In the genomic region with DNA sequence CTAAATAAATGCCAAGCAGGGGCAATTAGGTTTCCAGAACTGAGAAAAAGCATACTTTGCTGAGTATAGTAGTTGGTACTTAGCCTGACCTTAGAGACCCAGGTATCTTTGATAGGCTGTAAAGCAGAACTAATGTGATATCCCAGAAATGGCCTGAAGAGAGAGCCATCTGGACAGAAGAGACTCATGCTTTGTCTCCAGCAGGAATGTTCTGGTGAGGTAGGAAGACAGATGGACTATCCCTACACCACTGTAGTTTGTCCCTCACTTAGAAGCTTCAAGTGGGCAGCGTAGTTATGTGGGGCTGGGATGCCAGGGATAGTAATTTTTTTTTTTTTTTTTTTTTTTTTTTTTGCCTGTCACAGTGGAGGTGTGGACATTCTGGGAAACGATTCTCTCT, we compare ENCODE assay signal across 19 mouse cellular contexts. TPM values are rescaled to one million over a fixed set of nuclear protein-coding genes. Genes with fewer than 3 reads are reported as not detected.
DNase-seq lines count a peak whose midpoint lies in the region; TF ChIP-seq lines count a peak whose summit lies in the region.
"Had no signal": no experiment of that assay in that cellular context is flagged by ENCODE, and none has a peak within 500 bp of the region (broad histone marks: within the 10 kb centered on the region; RNA-seq: fewer than 3 reads in every experiment).

No protein-coding gene starts in this region.

- peak overlapping the region; percentile 59; the same call in 1 of the 2 replicates for H3K27ac ChIP-seq in cerebellum, adult 2 months (ENCODE audit: insufficient read depth, low read length)
- H3K27ac ChIP-seq: gastrocnemius, adult 2 months; heart, embryonic 13.5 days; hindbrain, embryonic 14.5 days; intestine, embryonic 15.5 days; kidney, embryonic 15.5 days; midbrain, embryonic 15.5 days; neural tube, embryonic 15.5 days; stomach, postnatal 0 days had no signal

- peak; percentile 13 to 25 for DNase-seq in left cerebral cortex, postnatal 14 days (ENCODE audit: low spot score in 2 of 2)
- DNase-seq in left cerebral cortex, postnatal 10 days (ENCODE audit: extremely low spot score in 1 of 2, low spot score in 2 of 2), result no peak
- DNase-seq in brain, embryonic 14.5 days (ENCODE audit: low read depth), result peak; percentile 6
- DNase-seq in cerebellum, adult 2 months, result peak; percentile 38 to 83
- peak; percentile 13 to 49 for DNase-seq in cerebellum, postnatal 36 days
- DNase-seq in kidney, postnatal 36 days, result no peak
- no peak for DNase-seq in lung, postnatal 10 days
- DNase-seq: gastrocnemius, adult 2 months; left cerebral cortex, postnatal 4 days; liver; lung, postnatal 14 days had no signal

- H3K4me3 ChIP-seq in cerebellum, adult 2 months (replicated peaks; ENCODE audit: insufficient read depth, low read depth, low read length), result no peak overlapping the region
- H3K4me3 ChIP-seq: gastrocnemius, adult 2 months; heart, embryonic 13.5 days; intestine, embryonic 15.5 days; kidney, embryonic 15.5 days; megakaryocyte, embryonic 14.5 days; midbrain, embryonic 15.5 days; neural tube, embryonic 15.5 days had no signal

- TF ChIP-seq POLR2A in brain, embryonic 14.5 days (IDR thresholded peaks at IDR 0.05; ENCODE audit: borderline replicate concordance, extremely low read depth, insufficient read depth, insufficient read length, poor library complexity, severe bottlenecking), result no peak
- TF ChIP-seq POLR2A in cerebellum, adult 2 months (IDR thresholded peaks at IDR 0.05; ENCODE audit: borderline replicate concordance, insufficient read depth, low read length), result no peak

- peaks cover 8% of the 10 kb centered on the region; the same call in 1 of the 2 replicates for H3K4me1 ChIP-seq in cerebellum, adult 2 months (ENCODE audit: control insufficient read depth, insufficient read depth, low read length)
- H3K4me1 ChIP-seq: intestine, embryonic 15.5 days had no signal

- no peak for TF ChIP-seq CTCF in brain, embryonic 14.5 days (IDR thresholded peaks at IDR 0.05; ENCODE audit: borderline replicate concordance, extremely low read depth, insufficient read depth, insufficient read length)
- peak; percentile 31; the same call in 1 of the 2 replicates for TF ChIP-seq CTCF in cerebellum, adult 2 months (IDR thresholded peaks at IDR 0.05; ENCODE audit: borderline replicate concordance, insufficient read depth, low read depth, low read length)

- no peaks in the 10 kb centered on the region for H3K27me3 ChIP-seq in cerebellum, adult 2 months (ENCODE audit: control insufficient read depth, insufficient read depth, low read length)
- H3K27me3 ChIP-seq: heart, embryonic 13.5 days; intestine, embryonic 15.5 days; kidney, embryonic 15.5 days; megakaryocyte, embryonic 14.5 days; midbrain, embryonic 15.5 days; neural tube, embryonic 15.5 days had no signal

- 6% methylated on average over 2 of the region's 2 CpGs for WGBS in cerebellum, adult 2 months

- intact Hi-C loops in left cerebral cortex, postnatal 14 days (cut with DNase I), result no loop called here
- intact Hi-C loops in left cerebral cortex, postnatal 10 days (cut with DNase I), result loop anchor here (10.0 kb wide), 1 partner anchor 191 kb away; no protein-coding TSS in a partner anchor

RNA-seq across cellular contexts. Expression of gene Csnk1g1, which starts 5.3 kb away (rescaled TPM):
- 10 to 100 TPM; 41.4 to 47.4 TPM for total RNA-seq in left cerebral cortex, postnatal 14 days (2021)
- 10 to 100 TPM; 45.9 to 56.4 TPM for total RNA-seq in left cerebral cortex, postnatal 10 days (2021)
- polyA plus RNA-seq in brain, embryonic 14.5 days (2012; rRNA removed), result 17.3 and 26.9 TPM in 2 replicates
- 21.9 and 25.4 TPM in 2 replicates for polyA plus RNA-seq in cerebellum, adult 2 months (2012; rRNA removed)

RNA-seq across cellular contexts. Expression of gene Trip4, which starts 5.4 kb away (rescaled TPM):
- total RNA-seq in left cerebral cortex, postnatal 14 days (2021), result 10 to 100 TPM; 33.4 to 35.6 TPM
- total RNA-seq in left cerebral cortex, postnatal 10 days (2021), result 10 to 100 TPM; 34.8 to 37.6 TPM
- 16.3 and 24.1 TPM in 2 replicates for polyA plus RNA-seq in brain, embryonic 14.5 days (2012; rRNA removed)
- polyA plus RNA-seq in cerebellum, adult 2 months (2012; rRNA removed), result 20.4 and 24.5 TPM in 2 replicates

RNA-seq across cellular contexts. Expression of gene Pclaf, which starts 23.9 kb away (rescaled TPM):
- total RNA-seq in left cerebral cortex, postnatal 14 days (2021), result 1 to 10 TPM in 1 of 2 experiments, under 1 TPM in 1; 0.66 to 1.2 TPM
- total RNA-seq in left cerebral cortex, postnatal 10 days (2021), result 1 to 10 TPM; 1.4 to 3.6 TPM
- polyA plus RNA-seq in brain, embryonic 14.5 days (2012; rRNA removed), result 27.5 and 37.6 TPM in 2 replicates
- 0.13 and 0.29 TPM in 2 replicates for polyA plus RNA-seq in cerebellum, adult 2 months (2012; rRNA removed)
- total RNA-seq: gastrocnemius, adult 2 months had no signal

Comparison
In these comparisons a context has a peak if more than half of its experiments do, and no peak if none do; other contexts are left out.
1. DNase-seq: peak in left cerebral cortex, postnatal 14 days (2 of 2), brain, embryonic 14.5 days (single experiment), cerebellum, adult 2 months (2 of 2) and cerebellum, postnatal 36 days (2 of 2); none in left cerebral cortex, postnatal 10 days (0 of 2), kidney, postnatal 36 days (0 of 2) and lung, postnatal 10 days (single experiment).